Mouse (Mus musculus) heart, embryonic 13.5 days (tissue): Measurements from ENCODE around the gene Ralgps1. TPM values are rescaled to one million over a fixed set of nuclear protein-coding genes. Genes with fewer than 3 reads are reported as not detected.

Experiments used
- ATAC-seq: fragments of 200-750 bp; cut with Nextera tagmentation; 2 replicates; pipeline ENCODE4 v1.8.0; 2017; ENCODE audit warnings: moderate TSS enrichment; ENCODE audit not compliant: insufficient number of reproducible peaks, low FRiP score, low TSS enrichment; ENCODE audit errors: extremely low read depth
- H3K27ac ChIP-seq: fragments of 300-500 bp; sonication (generic); replicated peaks from 2 replicates; pipeline ENCODE4 v1.5.1; 2015; ENCODE audit warnings: moderate library complexity, mild to moderate bottlenecking, inconsistent platforms
- H3K27me3 ChIP-seq: fragments of 300-500 bp; sonication (generic); replicated peaks from 2 replicates; pipeline ENCODE4 v1.6.1; 2015; ENCODE audit warnings: mild to moderate bottlenecking, inconsistent platforms
- H3K36me3 ChIP-seq: fragments of 300-500 bp; sonication (generic); 2 replicates; pipeline ENCODE4 v1.6.1; 2015; ENCODE audit warnings: mild to moderate bottlenecking, inconsistent platforms
- H3K4me1 ChIP-seq: fragments of 300-500 bp; sonication (generic); 2 replicates; pipeline ENCODE4 v1.6.1; 2015; ENCODE audit warnings: inconsistent platforms
- H3K4me2 ChIP-seq: fragments of 300-500 bp; sonication (generic); 2 replicates; pipeline ENCODE4 v1.6.1; 2015; ENCODE audit warnings: inconsistent platforms, mild to moderate bottlenecking, moderate library complexity
- H3K4me3 ChIP-seq: fragments of 300-500 bp; sonication (generic); 2 replicates; pipeline ENCODE4 v1.5.1; 2015; ENCODE audit warnings: moderate library complexity, mild to moderate bottlenecking, inconsistent platforms
- H3K9ac ChIP-seq: fragments of 300-500 bp; sonication (generic); 2 replicates; pipeline ENCODE4 v1.6.1; 2015; ENCODE audit warnings: inconsistent platforms, mild to moderate bottlenecking, moderate library complexity
- H3K9me3 ChIP-seq: fragments of 300-500 bp; sonication (generic); 2 replicates; pipeline ENCODE4 v1.6.1; 2016; ENCODE audit warnings: inconsistent platforms
- WGBS: fragments of 180-500 bp; shearing (Covaris S2); methylation state at CpG from one replicate; pipeline ENCODE4 v1.1.7; 2015; ENCODE audit warnings: mixed read lengths; 5-methylcytosine and 5-hydroxymethylcytosine counted together
- polyA plus RNA-seq: library from polyadenylated mRNA; unstranded; fragments of >200 nt; fragmentation: Nextera tagmentation; extraction: Ambion mirVana; gene quantifications from 2 replicates; pipeline ENCODE4 v1.2.1, GENCODE M21; 2015

The Ralgps1 gene
- polyA plus RNA-seq, 1 experiment from 2014 or later, result 3.7 TPM

DNA sequence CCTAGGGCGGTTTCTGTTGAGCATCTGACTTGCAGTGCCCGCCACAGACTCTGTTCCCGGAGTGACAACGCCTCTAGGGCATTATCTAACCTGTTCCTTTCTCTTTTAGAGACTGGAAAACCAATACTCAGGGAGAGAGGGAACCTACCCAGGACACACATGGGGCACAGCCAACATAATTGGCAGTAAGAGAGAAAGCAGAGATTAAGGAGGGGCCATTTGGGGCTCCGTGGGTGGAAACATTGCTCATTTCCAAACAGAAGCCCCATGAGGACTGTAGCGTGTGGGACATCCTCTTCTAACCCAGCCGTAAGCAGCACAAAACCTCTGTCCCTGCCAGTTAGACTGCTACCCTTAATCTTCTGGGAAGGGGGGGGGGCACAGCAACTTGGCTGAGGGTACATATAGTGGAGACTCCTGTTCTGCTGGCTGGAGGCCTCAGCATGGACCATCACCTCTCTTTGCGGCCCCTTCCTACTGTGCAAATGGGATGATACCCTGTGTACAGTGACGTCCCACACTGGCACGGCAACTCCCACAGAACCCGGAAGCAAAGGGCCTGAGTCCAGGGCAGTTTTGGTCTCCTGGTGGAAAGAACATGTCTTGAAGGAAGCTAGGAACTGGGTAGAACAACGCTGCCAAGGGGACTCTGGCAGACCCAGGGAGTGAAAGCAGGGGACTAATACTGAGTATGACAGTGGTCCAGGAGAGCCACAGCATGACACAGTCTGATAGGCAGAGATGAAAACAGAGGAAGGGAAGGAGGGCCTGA lies 96.4 kb downstream of the Ralgps1 start:
- no peak overlapping the region for H3K4me2 ChIP-seq
- ATAC-seq, result no peak
- H3K9me3 ChIP-seq, result no peaks in the 10 kb centered on the region
- H3K27me3 ChIP-seq, result no peaks in the 10 kb centered on the region
- no peak overlapping the region for H3K4me3 ChIP-seq
- no peaks in the 10 kb centered on the region for H3K36me3 ChIP-seq
- H3K9ac ChIP-seq, result no peak overlapping the region
- 79% methylated on average over 12 of the region's 12 CpGs for WGBS
- peaks cover 36% of the 10 kb centered on the region for H3K4me1 ChIP-seq
- 0 out of 2 replicates have a peak overlapping the region, but pooled peaks have one; percentile 20 for H3K27ac ChIP-seq

DNA sequence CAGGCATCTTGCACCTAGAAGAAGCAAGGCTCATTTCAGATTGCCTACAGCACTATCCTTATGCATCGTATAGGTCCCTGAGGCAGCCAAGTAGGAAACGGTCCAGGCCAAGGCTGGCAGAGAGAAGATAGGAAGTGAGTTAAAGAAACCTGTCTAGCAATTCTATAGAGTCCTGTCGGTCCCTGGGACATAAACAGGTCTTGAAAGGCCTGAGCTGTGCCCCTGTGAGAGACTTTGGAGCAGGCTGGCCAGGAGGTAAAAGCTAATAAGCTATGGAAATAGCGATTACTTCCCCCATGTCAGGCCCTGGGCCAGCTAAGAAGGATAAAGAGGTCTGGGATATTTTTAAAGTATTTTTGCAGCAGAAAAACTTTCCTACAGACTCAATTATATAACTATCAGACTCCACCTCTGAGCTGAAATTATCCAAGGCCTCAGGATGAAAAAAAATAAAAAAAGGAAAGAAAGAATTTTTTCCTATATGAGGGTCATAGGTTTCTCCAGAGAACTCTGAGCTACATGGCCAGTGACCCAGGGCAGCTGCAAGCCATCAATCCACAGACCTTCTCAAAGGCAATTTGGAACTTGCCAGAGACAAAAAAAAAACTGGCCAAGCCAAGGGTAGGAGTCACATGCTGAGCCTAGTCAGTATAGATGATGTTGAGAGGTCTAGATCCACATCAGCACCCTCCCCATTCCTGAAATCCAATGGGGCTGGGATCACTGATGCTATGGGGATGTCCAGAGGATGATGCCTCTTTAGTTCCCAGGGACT lies 98.4 kb downstream of the Ralgps1 start:
- H3K27me3 ChIP-seq, result no peaks in the 10 kb centered on the region
- H3K4me2 ChIP-seq, result no peak overlapping the region
- H3K36me3 ChIP-seq, result no peaks in the 10 kb centered on the region
- H3K9me3 ChIP-seq, result no peaks in the 10 kb centered on the region
- H3K4me1 ChIP-seq, result peaks cover 56% of the 10 kb centered on the region
- no peak for ATAC-seq
- H3K4me3 ChIP-seq, result no peak overlapping the region
- peak overlapping the region; percentile 26 for H3K27ac ChIP-seq
- 64% methylated on average over 4 of the region's 4 CpGs for WGBS
- no peak overlapping the region for H3K9ac ChIP-seq

- no peaks in the 10 kb centered on the region for H3K9me3 ChIP-seq
- H3K36me3 ChIP-seq, result no peaks in the 10 kb centered on the region
- peaks cover 70% of the 10 kb centered on the region for H3K4me1 ChIP-seq
- H3K27me3 ChIP-seq, result no peaks in the 10 kb centered on the region
- WGBS, result 74% methylated on average over 1 of the region's 1 CpGs
- H3K27ac ChIP-seq, result 0 out of 2 replicates have a peak overlapping the region, but pooled peaks have one; percentile 25
- no peak overlapping the region for H3K4me2 ChIP-seq
- ATAC-seq, result no peak
- no peak overlapping the region for H3K4me3 ChIP-seq
- peak overlapping the region; percentile 19; the same call in 1 of the 2 replicates for H3K9ac ChIP-seq
Observed at GRCm38 (mm10) chr2:33271511-33271910, 99.8 kb downstream of the Ralgps1 start.

DNA sequence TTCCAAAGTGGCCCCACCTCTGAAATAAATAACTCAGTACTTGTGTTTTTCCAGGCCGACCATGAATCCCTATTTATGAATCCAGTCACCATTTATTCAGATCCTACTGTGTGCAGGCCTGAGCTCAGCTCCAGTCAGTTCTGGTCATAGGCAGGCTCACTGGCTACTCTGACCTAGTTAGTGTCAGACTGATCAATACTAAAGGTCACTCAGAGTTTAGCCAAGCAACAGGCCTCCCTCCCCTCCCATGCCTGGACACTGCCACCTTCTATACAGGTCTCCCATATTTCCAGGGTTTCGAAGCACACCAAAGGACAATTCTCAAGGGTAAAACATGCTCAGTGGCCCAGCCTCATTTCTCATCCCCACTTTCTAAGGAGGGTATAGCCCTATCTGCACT lies 100.7 kb downstream of the Ralgps1 start:
- no peaks in the 10 kb centered on the region for H3K36me3 ChIP-seq
- no peak overlapping the region for H3K9ac ChIP-seq
- H3K4me1 ChIP-seq, result peaks cover 79% of the 10 kb centered on the region
- H3K27me3 ChIP-seq, result no peaks in the 10 kb centered on the region
- H3K4me2 ChIP-seq, result no peak overlapping the region
- 75% methylated on average over 2 of the region's 2 CpGs for WGBS
- H3K9me3 ChIP-seq, result no peaks in the 10 kb centered on the region
- no peak overlapping the region for H3K4me3 ChIP-seq
- no peak overlapping the region for H3K27ac ChIP-seq
- no peak for ATAC-seq

- peak overlapping the region; percentile 94 for H3K27ac ChIP-seq
- peaks cover 82% of the 10 kb centered on the region for H3K4me1 ChIP-seq
- H3K4me3 ChIP-seq, result no peak overlapping the region
- no peaks in the 10 kb centered on the region for H3K9me3 ChIP-seq
- no peak overlapping the region for H3K4me2 ChIP-seq
- H3K9ac ChIP-seq, result peak overlapping the region; percentile 45
- no peaks in the 10 kb centered on the region for H3K27me3 ChIP-seq
- ATAC-seq, result no peak
- no peaks in the 10 kb centered on the region for H3K36me3 ChIP-seq
- 64% methylated on average over 2 of the region's 2 CpGs for WGBS
Observed at GRCm38 (mm10) chr2:33269132-33269493, 102.2 kb downstream of the Ralgps1 start.

- peak overlapping the region; percentile 45 for H3K9ac ChIP-seq
Observed at GRCm38 (mm10) chr2:33268384-33269131, 102.7 kb downstream of the Ralgps1 start.

GRCm38 (mm10) chr2:33267075-33267474 lies 104.2 kb downstream of the Ralgps1 start:
- H3K9ac ChIP-seq, result no peak overlapping the region
- H3K27ac ChIP-seq, result peak overlapping the region; percentile 94; the same call in 1 of the 2 replicates

More at GRCm38 (mm10) chr2:33268384-33269131, 102.7 kb downstream of the Ralgps1 start:
- WGBS, result 43% methylated on average over 6 of the region's 6 CpGs
- H3K27ac ChIP-seq, result peak overlapping the region; percentile 94
- no peaks in the 10 kb centered on the region for H3K36me3 ChIP-seq
- H3K27me3 ChIP-seq, result no peaks in the 10 kb centered on the region
- peaks cover 80% of the 10 kb centered on the region for H3K4me1 ChIP-seq
- H3K4me3 ChIP-seq, result no peak overlapping the region
- ATAC-seq, result no peak
- no peaks in the 10 kb centered on the region for H3K9me3 ChIP-seq
- H3K4me2 ChIP-seq, result no peak overlapping the region

GRCm38 (mm10) chr2:33265793-33266192 lies 105.5 kb downstream of the Ralgps1 start:
- ATAC-seq, result no peak
- H3K27me3 ChIP-seq, result no peaks in the 10 kb centered on the region
- 24% methylated on average over 3 of the region's 3 CpGs for WGBS
- no peaks in the 10 kb centered on the region for H3K9me3 ChIP-seq
- H3K27ac ChIP-seq, result peak overlapping the region; percentile 94
- H3K4me1 ChIP-seq, result peaks cover 65% of the 10 kb centered on the region
- peak overlapping the region; percentile 58; the same call in 1 of the 2 replicates for H3K9ac ChIP-seq
- peak overlapping the region; percentile 38 for H3K4me2 ChIP-seq
- H3K4me3 ChIP-seq, result no peak overlapping the region
- H3K36me3 ChIP-seq, result no peaks in the 10 kb centered on the region

More at GRCm38 (mm10) chr2:33267075-33267474, 104.2 kb downstream of the Ralgps1 start:
- no peak overlapping the region for H3K4me2 ChIP-seq
- H3K4me3 ChIP-seq, result no peak overlapping the region
- 36% methylated on average over 1 of the region's 1 CpGs for WGBS
- no peaks in the 10 kb centered on the region for H3K36me3 ChIP-seq
- no peaks in the 10 kb centered on the region for H3K9me3 ChIP-seq
- peaks cover 73% of the 10 kb centered on the region for H3K4me1 ChIP-seq
- ATAC-seq, result no peak
- no peaks in the 10 kb centered on the region for H3K27me3 ChIP-seq

DNA sequence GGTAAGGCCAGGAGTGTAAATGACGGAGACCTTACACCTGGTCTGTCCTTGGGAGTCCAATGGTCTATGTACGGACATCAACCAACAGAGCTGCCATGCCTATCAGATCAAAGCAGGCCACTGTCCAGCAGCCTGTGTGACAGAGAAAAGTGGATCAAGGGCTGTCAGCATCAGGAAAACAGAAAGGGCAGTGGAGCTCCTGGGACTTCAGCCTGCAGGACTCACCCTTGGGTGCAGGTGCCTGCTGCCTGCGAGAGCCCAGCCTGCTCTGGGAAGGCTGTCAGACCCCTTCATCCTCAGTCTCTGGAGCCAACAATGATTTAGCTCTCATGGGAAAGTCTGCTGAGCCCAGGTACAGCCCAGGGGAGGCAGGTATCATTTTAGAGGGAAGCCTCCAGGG lies 109.8 kb downstream of the Ralgps1 start:
- no peak overlapping the region for H3K9ac ChIP-seq
- no peak overlapping the region for H3K4me3 ChIP-seq
- H3K27ac ChIP-seq, result no peak overlapping the region
- ATAC-seq, result no peak
- H3K4me2 ChIP-seq, result no peak overlapping the region
- no peaks in the 10 kb centered on the region for H3K9me3 ChIP-seq
- H3K27me3 ChIP-seq, result no peaks in the 10 kb centered on the region
- H3K36me3 ChIP-seq, result no peaks in the 10 kb centered on the region
- 74% methylated on average over 3 of the region's 3 CpGs for WGBS
- H3K4me1 ChIP-seq, result peaks cover 45% of the 10 kb centered on the region

GRCm38 (mm10) chr2:33260772-33261171 lies 110.5 kb downstream of the Ralgps1 start:
- Histone ChIP-seq H3K27ac (no peak overlapping the region), H3K9me3 (no peaks in the 10 kb centered on the region), H3K27me3 (no peaks in the 10 kb centered on the region), H3K4me2 (no peak overlapping the region), H3K4me3 (no peak overlapping the region), H3K4me1 (peaks cover 40% of the 10 kb centered on the region), H3K9ac (no peak overlapping the region), H3K36me3 (no peaks in the 10 kb centered on the region)
- WGBS, result 72% methylated on average over 8 of the region's 8 CpGs
- ATAC-seq, result no peak
